Mouse (Mus musculus) left cerebral cortex, adult 2 months (tissue): Measurements from ENCODE around the gene Nfib. TPM values are rescaled to one million over a fixed set of nuclear protein-coding genes. Genes with fewer than 3 reads are reported as not detected.
A peak's percentile ranks its signal among the peaks of the same experiment; 100 is the strongest.

Experiments used
- DNase-seq, 2 experiments: peaks; one replicate each; pipeline ENCODE4 v3.0.0; 2021 to 2022; ENCODE audit warnings: low spot score in 2 of 2, mixed read lengths in 1 of 2; ENCODE audit errors: extremely low spot score in 1 of 2
- H3K27ac ChIP-seq: fragments of 200-600 bp; 2 replicates; pipeline ENCODE4 v1.8.1; 2022
- H3K4me3 ChIP-seq: fragments of 200-600 bp; 2 replicates; pipeline ENCODE4 v1.8.1; 2022
- CTCF ChIP-seq: fragments of 200-600 bp; IDR thresholded peaks from 2 replicates; pipeline ENCODE4 v1.8.1; 2022; ENCODE audit warnings: antibody characterized with exemption, mild to moderate bottlenecking, moderate library complexity
- intact Hi-C: fragments of 180-260 bp; cut with DNase I; formaldehyde crosslinking; loops from one replicate; pipeline ENCODE4 v1.15.1; 2025
- total RNA-seq, 2 experiments: library from RNA; stranded (reverse); gene quantifications; 2 replicates each; pipeline ENCODE4 v1.2.3; 2021

The Nfib gene
- total RNA-seq, 2 experiments from 2014 or later = 83.8 to 90.1 TPM

- TF ChIP-seq CTCF = no peak
- Histone ChIP-seq H3K27ac (no peak overlapping the region), H3K4me3 (no peak overlapping the region)
- no peak for DNase-seq
- intact Hi-C loops = no loop called here
Measured at GRCm38 (mm10) chr4:82598436-82598835, 107.1 kb downstream of the Nfib start.

- no peak for TF ChIP-seq CTCF
- Histone ChIP-seq H3K4me3 (no peak overlapping the region), H3K27ac (no peak overlapping the region)
- intact Hi-C loops = no loop called here
- DNase-seq = no peak
Measured at GRCm38 (mm10) chr4:82593681-82594666, 111.6 kb downstream of the Nfib start.

GRCm38 (mm10) chr4:82592086-82593030 lies 113.2 kb downstream of the Nfib start:
- no peak for TF ChIP-seq CTCF
- intact Hi-C loops = no loop called here
- no peak overlapping the region for H3K4me3 ChIP-seq
- no peak for DNase-seq
- no peak overlapping the region; the same call in 1 of the 2 replicates for H3K27ac ChIP-seq

GRCm38 (mm10) chr4:82589345-82589890 lies 116.1 kb downstream of the Nfib start:
- TF ChIP-seq CTCF = peak; percentile 57
- intact Hi-C loops = no loop called here

GRCm38 (mm10) chr4:82588718-82589117 lies 116.8 kb downstream of the Nfib start:
- no peak for TF ChIP-seq CTCF
- DNase-seq = no peak
- H3K27ac ChIP-seq = no peak overlapping the region
- H3K4me3 ChIP-seq = no peak overlapping the region
- intact Hi-C loops = no loop called here

More at GRCm38 (mm10) chr4:82589345-82589890, 116.1 kb downstream of the Nfib start:
- Histone ChIP-seq H3K27ac (no peak overlapping the region), H3K4me3 (no peak overlapping the region)
- DNase-seq = peak; percentile 32 to 42

GRCm38 (mm10) chr4:82587146-82587870 lies 118.2 kb downstream of the Nfib start:
- Histone ChIP-seq H3K4me3 (no peak overlapping the region), H3K27ac (peak overlapping the region; percentile 34; the same call in 1 of the 2 replicates)
- no peak for TF ChIP-seq CTCF
- no peak for DNase-seq
- intact Hi-C loops = no loop called here

GRCm38 (mm10) chr4:82586637-82587036 lies 118.9 kb downstream of the Nfib start:
- DNase-seq = no peak
- intact Hi-C loops = no loop called here
- Histone ChIP-seq H3K27ac (no peak overlapping the region; the same call in 1 of the 2 replicates), H3K4me3 (no peak overlapping the region)
- no peak for TF ChIP-seq CTCF

- intact Hi-C loops = no loop called here
- no peak overlapping the region for H3K27ac ChIP-seq
- DNase-seq = no peak
- TF ChIP-seq CTCF = no peak
- H3K4me3 ChIP-seq = no peak overlapping the region
Measured at GRCm38 (mm10) chr4:82585536-82585935, 120.0 kb downstream of the Nfib start.

- Histone ChIP-seq H3K4me3 (no peak overlapping the region), H3K27ac (no peak overlapping the region)
- TF ChIP-seq CTCF = no peak
- no peak for DNase-seq
- intact Hi-C loops = no loop called here
Measured at GRCm38 (mm10) chr4:82585056-82585455, 120.5 kb downstream of the Nfib start.

GRCm38 (mm10) chr4:82584548-82584947 lies 121.0 kb downstream of the Nfib start:
- intact Hi-C loops = no loop called here
- DNase-seq = no peak
- TF ChIP-seq CTCF = no peak

GRCm38 (mm10) chr4:82573291-82573605 lies 132.3 kb downstream of the Nfib start:
- no peak for TF ChIP-seq CTCF
- intact Hi-C loops = no loop called here
- no peak overlapping the region for H3K27ac ChIP-seq
- DNase-seq = no peak
- no peak overlapping the region for H3K4me3 ChIP-seq

More at GRCm38 (mm10) chr4:82584548-82584947, 121.0 kb downstream of the Nfib start:
- no peak overlapping the region for H3K27ac ChIP-seq
- no peak overlapping the region for H3K4me3 ChIP-seq
